Mouse (Mus musculus) heart, adult 8-10 months (tissue): ENCODE results near the gene Rassf1. TPM values are rescaled to one million over a fixed set of nuclear protein-coding genes. Genes with fewer than 3 reads are reported as not detected.
A peak's percentile ranks its signal among the peaks of the same experiment; 100 is the strongest.

ENCODE experiments used
- DNase-seq: peaks from one replicate; pipeline ENCODE4 v3.0.0; 2022; ENCODE audit warnings: low spot score
- total RNA-seq, 4 experiments: library from RNA; stranded (reverse); gene quantifications; 2 replicates each; pipeline ENCODE4 v1.2.4; 2022

Gene Rassf1
- 10 to 100 TPM; 12.9 to 14.9 (median 14.4) TPM for total RNA-seq

GRCm38 (mm10) chr9:107551117-107551889 is at the start of gene Rassf1:
TSS of gene Rassf1 (plus strand) at chr9:107551555.
- peak; percentile 61 for DNase-seq

GRCm38 (mm10) chr9:107502131-107502846 is 49.1 kb upstream of the Rassf1 start:
- no peak for DNase-seq

GRCm38 (mm10) chr9:107504662-107505537 is 46.5 kb upstream of the Rassf1 start:
- no peak for DNase-seq

GRCm38 (mm10) chr9:107508266-107508665 is 43.1 kb upstream of the Rassf1 start:
- DNase-seq = no peak

- no peak for DNase-seq
Measured at GRCm38 (mm10) chr9:107510384-107511100, 40.8 kb upstream of the Rassf1 start.

- no peak for DNase-seq
Measured at GRCm38 (mm10) chr9:107511436-107511835, 39.9 kb upstream of the Rassf1 start.

- DNase-seq = no peak
Measured at GRCm38 (mm10) chr9:107512326-107512725, 39.0 kb upstream of the Rassf1 start.

GRCm38 (mm10) chr9:107514303-107514955 is 36.9 kb upstream of the Rassf1 start:
- peak; percentile 74 for DNase-seq

GRCm38 (mm10) chr9:107520331-107520730 is 31.0 kb upstream of the Rassf1 start:
- no peak for DNase-seq

- no peak for DNase-seq
Measured at GRCm38 (mm10) chr9:107521190-107521589, 30.2 kb upstream of the Rassf1 start.

GRCm38 (mm10) chr9:107521711-107522399 is 29.5 kb upstream of the Rassf1 start:
- no peak for DNase-seq

GRCm38 (mm10) chr9:107522400-107522711 is 29.0 kb upstream of the Rassf1 start:
- DNase-seq = no peak

GRCm38 (mm10) chr9:107526198-107527026 is 24.9 kb upstream of the Rassf1 start:
- DNase-seq = no peak

- peak; percentile 96 for DNase-seq
Measured at GRCm38 (mm10) chr9:107533791-107534407, 17.5 kb upstream of the Rassf1 start, which contains the start of gene Tmem115. TSS of gene Tmem115 (plus strand) at chr9:107533945.

- no peak for DNase-seq
Measured at GRCm38 (mm10) chr9:107534408-107535202, 16.8 kb upstream of the Rassf1 start.

- no peak for DNase-seq
Measured at GRCm38 (mm10) chr9:107538231-107538630, 13.1 kb upstream of the Rassf1 start.

GRCm38 (mm10) chr9:107538711-107539110 is 12.6 kb upstream of the Rassf1 start:
- no peak for DNase-seq

GRCm38 (mm10) chr9:107539940-107540339 is 11.4 kb upstream of the Rassf1 start:
- DNase-seq = no peak
